Mouse (Mus musculus) hindbrain, postnatal 0 days (tissue): ENCODE measurements around the gene Cd79a. TPM values are rescaled to one million over a fixed set of nuclear protein-coding genes. Genes with fewer than 3 reads are reported as not detected.

Source experiments
- ATAC-seq: fragments of 200-750 bp; cut with Nextera tagmentation; 2 replicates; pipeline ENCODE4 v1.8.0; 2017; ENCODE audit warnings: mild to moderate bottlenecking, moderate TSS enrichment, moderate library complexity
- DNase-seq: peaks from one replicate; pipeline ENCODE4 v3.0.0-alpha.2; 2015; ENCODE audit warnings: low spot score
- H3K27ac ChIP-seq: fragments of 300-500 bp; sonication (generic); 2 replicates; pipeline ENCODE4 v1.5.1; 2014; ENCODE audit warnings: mild to moderate bottlenecking
- H3K27me3 ChIP-seq: fragments of 300-500 bp; sonication (generic); 2 replicates; pipeline ENCODE4 v1.6.1; 2014; ENCODE audit warnings: low read length, mixed read lengths; ENCODE audit not compliant: insufficient read depth
- H3K36me3 ChIP-seq: fragments of 300-500 bp; sonication (generic); 2 replicates; pipeline ENCODE4 v1.6.1; 2014; ENCODE audit warnings: low read length, mixed read lengths; ENCODE audit not compliant: insufficient read depth
- H3K4me1 ChIP-seq: fragments of 300-500 bp; sonication (generic); 2 replicates; pipeline ENCODE4 v1.6.1; 2014; ENCODE audit warnings: antibody characterized with exemption, low read length, mixed read lengths; ENCODE audit not compliant: insufficient read depth
- H3K4me2 ChIP-seq: fragments of 300-500 bp; sonication (generic); 2 replicates; pipeline ENCODE4 v1.6.1; 2014; ENCODE audit warnings: low read depth, mild to moderate bottlenecking, low read length, moderate library complexity, mixed read lengths
- H3K4me3 ChIP-seq: fragments of 300-500 bp; sonication (generic); 2 replicates; pipeline ENCODE4 v1.5.1; 2014; ENCODE audit warnings: low read length
- H3K9ac ChIP-seq: fragments of 300-500 bp; sonication (generic); replicated peaks from 2 replicates; pipeline ENCODE4 v1.6.1; 2014; ENCODE audit warnings: mild to moderate bottlenecking, low read length, moderate library complexity, mixed read lengths
- H3K9me3 ChIP-seq: fragments of 300-500 bp; sonication (generic); 2 replicates; pipeline ENCODE4 v1.6.1; 2016; ENCODE audit warnings: low read length, mixed read lengths
- CTCF ChIP-seq: IDR thresholded peaks from 2 replicates; pipeline ENCODE4 v1.5.1; 2016; ENCODE audit warnings: antibody characterized with exemption, control low read depth, low read depth
- WGBS: fragments of 180-500 bp; shearing (Covaris S2); extraction: QIAGEN DNeasy Blood & Tissue Kit; methylation state at CpG from one replicate; pipeline ENCODE4 v1.1.7; 2014; 5-methylcytosine and 5-hydroxymethylcytosine counted together
- polyA plus RNA-seq: library from polyadenylated mRNA; unstranded; fragments of >200 nt; fragmentation: Nextera tagmentation; extraction: Ambion mirVana; gene quantifications from 2 replicates; pipeline ENCODE4 v1.2.1, GENCODE M21; 2015
- total RNA-seq: library from RNA; depleted of rRNA; stranded (reverse); fragments of >200 nt; gene quantifications from 2 replicates; pipeline ENCODE4 v1.2.3, GENCODE M21; 2014

Gene Cd79a
- total and polyA plus RNA-seq, 2 experiments from 2014 or later, result 0.10 to 0.93 TPM

- Histone ChIP-seq H3K27ac (peak overlapping the region; percentile 68), H3K36me3 (peaks cover 6% of the 10 kb centered on the region; the same call in 1 of the 2 replicates), H3K9me3 (no peaks in the 10 kb centered on the region), H3K9ac (peak overlapping the region; percentile 71), H3K4me2 (peak overlapping the region; percentile 86), H3K4me1 (peaks cover 6% of the 10 kb centered on the region; the same call in 1 of the 2 replicates), H3K4me3 (peak overlapping the region; percentile 62), H3K27me3 (no peaks in the 10 kb centered on the region)
- DNase-seq (peak; percentile 99), ATAC-seq (peak; percentile 98)
- WGBS, result 0% methylated on average over 30 of the region's 30 CpGs
- TF ChIP-seq CTCF, result peak; percentile 83
These were observed 6.9 kb downstream of the Cd79a start for GRCm38 (mm10) chr7:24904070-24904483.

- no peaks in the 10 kb centered on the region for H3K9me3 ChIP-seq
- ATAC-seq, result no peak
- H3K4me3 ChIP-seq, result peak overlapping the region; percentile 62
- no peaks in the 10 kb centered on the region for H3K27me3 ChIP-seq
- 12% methylated on average over 3 of the region's 3 CpGs for WGBS
- H3K27ac ChIP-seq, result peak overlapping the region; percentile 68
- peaks cover 6% of the 10 kb centered on the region; the same call in 1 of the 2 replicates for H3K4me1 ChIP-seq
- peak overlapping the region; percentile 86 for H3K4me2 ChIP-seq
- peak overlapping the region; percentile 71; the same call in 1 of the 2 replicates for H3K9ac ChIP-seq
- peak; percentile 81 for DNase-seq
- peak; percentile 88 for TF ChIP-seq CTCF
- peaks cover 6% of the 10 kb centered on the region; the same call in 1 of the 2 replicates for H3K36me3 ChIP-seq
These were observed 7.8 kb downstream of the Cd79a start for GRCm38 (mm10) chr7:24904936-24905335.

GRCm38 (mm10) chr7:24906551-24906950 lies 9.4 kb downstream of the Cd79a start:
- ATAC-seq (no peak), DNase-seq (no peak)
- Histone ChIP-seq H3K4me3 (no peak overlapping the region), H3K9me3 (no peaks in the 10 kb centered on the region), H3K4me2 (no peak overlapping the region), H3K27me3 (no peaks in the 10 kb centered on the region), H3K36me3 (peaks cover 6% of the 10 kb centered on the region; the same call in 1 of the 2 replicates), H3K27ac (no peak overlapping the region), H3K4me1 (peaks cover 6% of the 10 kb centered on the region; the same call in 1 of the 2 replicates), H3K9ac (no peak overlapping the region)
- TF ChIP-seq CTCF, result no peak
- 45% methylated on average over 6 of the region's 6 CpGs for WGBS

- no peak for ATAC-seq
- H3K9ac ChIP-seq, result no peak overlapping the region
- TF ChIP-seq CTCF, result 0 out of 2 replicates have a peak, but pooled peaks have one; percentile 4
- DNase-seq, result no peak
- WGBS, result 47% methylated on average over 13 of the region's 13 CpGs
- no peak overlapping the region for H3K4me3 ChIP-seq
- H3K27me3 ChIP-seq, result no peaks in the 10 kb centered on the region
- H3K4me1 ChIP-seq, result peaks cover 6% of the 10 kb centered on the region; the same call in 1 of the 2 replicates
- no peak overlapping the region for H3K4me2 ChIP-seq
- no peak overlapping the region for H3K27ac ChIP-seq
- H3K36me3 ChIP-seq, result peaks cover 6% of the 10 kb centered on the region; the same call in 1 of the 2 replicates
- H3K9me3 ChIP-seq, result no peaks in the 10 kb centered on the region
These were observed 10.1 kb downstream of the Cd79a start for GRCm38 (mm10) chr7:24907211-24907748.

- H3K27me3 ChIP-seq, result no peaks in the 10 kb centered on the region
- H3K36me3 ChIP-seq, result peaks cover 16% of the 10 kb centered on the region; the same call in 1 of the 2 replicates
- no peak overlapping the region for H3K27ac ChIP-seq
- H3K4me2 ChIP-seq, result no peak overlapping the region
- DNase-seq (no peak), ATAC-seq (no peak)
- no peaks in the 10 kb centered on the region for H3K9me3 ChIP-seq
- H3K4me3 ChIP-seq, result no peak overlapping the region
- 91% methylated on average over 14 of the region's 14 CpGs for WGBS
- no peaks in the 10 kb centered on the region for H3K4me1 ChIP-seq
- TF ChIP-seq CTCF, result no peak
- no peak overlapping the region for H3K9ac ChIP-seq
These were observed 15.3 kb downstream of the Cd79a start for GRCm38 (mm10) chr7:24912480-24912879.

- peaks cover 54% of the 10 kb centered on the region for H3K36me3 ChIP-seq
- H3K4me1 ChIP-seq, result no peaks in the 10 kb centered on the region
- no peak overlapping the region for H3K4me3 ChIP-seq
- H3K27ac ChIP-seq, result no peak overlapping the region
- WGBS, result 94% methylated on average over 20 of the region's 20 CpGs
- no peaks in the 10 kb centered on the region for H3K27me3 ChIP-seq
- ATAC-seq (peak; percentile 30; the same call in 1 of the 2 replicates), DNase-seq (no peak)
- no peak for TF ChIP-seq CTCF
- no peaks in the 10 kb centered on the region for H3K9me3 ChIP-seq
- H3K4me2 ChIP-seq, result no peak overlapping the region
- H3K9ac ChIP-seq, result no peak overlapping the region
These were observed 21.7 kb downstream of the Cd79a start for GRCm38 (mm10) chr7:24918763-24919323.

- ATAC-seq, result peak; percentile 72
- Histone ChIP-seq H3K9ac (no peak overlapping the region), H3K36me3 (peaks cover 61% of the 10 kb centered on the region), H3K4me3 (no peak overlapping the region), H3K9me3 (no peaks in the 10 kb centered on the region), H3K27ac (no peak overlapping the region), H3K4me1 (no peaks in the 10 kb centered on the region), H3K27me3 (no peaks in the 10 kb centered on the region), H3K4me2 (no peak overlapping the region)
- WGBS, result 59% methylated on average over 9 of the region's 9 CpGs
- peak; percentile 66 for DNase-seq
- TF ChIP-seq CTCF, result no peak
These were observed 22.5 kb downstream of the Cd79a start for GRCm38 (mm10) chr7:24919728-24920127.
